Mouse (Mus musculus): ENCODE data around the gene Sdad1.

- TF ChIP-seq POLR2A (IDR thresholded peaks at IDR 0.05; ENCODE audit: extremely low read depth, insufficient read depth, low read length) (no peak), CTCF (IDR thresholded peaks at IDR 0.05; ENCODE audit: low read depth, low read length) (no peak)
These were observed 39.5 kb upstream of the Sdad1 start for GRCm38 (mm10) chr5:92349731-92350130.
